Mouse (Mus musculus): ENCODE measurements around the gene Plcl1. TPM values are rescaled to one million over a fixed set of nuclear protein-coding genes. Genes with fewer than 3 reads are reported as not detected.
"Not testable (repeated sequence)": the region's sequence is repeated elsewhere in the genome, so short reads cannot be mapped to it uniquely, and the experiment has no call there.

Gene Plcl1
- total RNA-seq, 2 experiments from 2014 or later: 5.0 to 6.2 TPM

DNA sequence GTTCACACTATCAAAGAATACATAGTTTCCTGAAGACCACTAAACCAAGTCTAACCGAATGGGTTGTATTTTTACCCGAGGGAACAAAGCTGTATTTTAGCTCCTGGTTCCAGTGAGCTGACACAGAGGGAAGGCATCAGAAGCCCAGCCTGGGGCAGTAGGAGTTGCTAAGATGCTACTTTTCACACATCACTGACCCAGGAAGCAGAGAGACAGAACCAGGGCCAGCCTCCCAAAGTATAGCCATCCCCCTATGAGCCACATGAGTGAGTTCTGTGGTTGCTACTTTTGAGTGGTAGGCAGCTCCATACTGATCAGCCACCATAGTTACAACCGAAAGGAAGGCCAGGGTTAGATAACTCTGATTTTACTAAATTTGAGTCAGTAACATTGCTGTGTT, 106.4 kb downstream of the Plcl1 start:
- intact Hi-C loops (cut with DNase I): loop anchor here (5.0 kb wide), 1 partner anchor 105 kb away; the partner anchor contains the start of gene Plcl1
- no peak for DNase-seq

DNA sequence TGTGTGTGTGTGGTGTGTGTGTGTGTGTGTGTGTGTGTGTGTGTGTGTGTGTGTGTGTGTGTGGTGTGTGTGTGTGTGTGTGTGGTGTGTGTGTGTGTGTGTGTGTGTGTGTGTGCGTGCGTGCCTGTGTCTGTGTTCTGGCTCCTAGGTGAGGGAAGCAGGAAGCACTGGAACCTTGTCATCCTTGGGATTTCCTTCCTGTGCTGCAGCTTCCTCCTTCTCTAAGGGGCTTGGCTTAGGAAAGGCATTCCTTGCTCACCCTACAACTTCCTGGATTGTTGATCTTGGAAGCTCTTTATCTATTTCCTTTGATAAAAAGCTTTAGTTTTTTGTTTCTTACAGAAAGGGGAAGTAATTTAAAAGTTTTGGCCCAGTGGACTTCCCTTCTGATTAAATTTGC, 107.1 kb downstream of the Plcl1 start:
- DNase-seq: not testable (repeated sequence)
- intact Hi-C loops (cut with DNase I): loop anchor here (5.0 kb wide), 1 partner anchor 105 kb away; the partner anchor contains the start of gene Plcl1

DNA sequence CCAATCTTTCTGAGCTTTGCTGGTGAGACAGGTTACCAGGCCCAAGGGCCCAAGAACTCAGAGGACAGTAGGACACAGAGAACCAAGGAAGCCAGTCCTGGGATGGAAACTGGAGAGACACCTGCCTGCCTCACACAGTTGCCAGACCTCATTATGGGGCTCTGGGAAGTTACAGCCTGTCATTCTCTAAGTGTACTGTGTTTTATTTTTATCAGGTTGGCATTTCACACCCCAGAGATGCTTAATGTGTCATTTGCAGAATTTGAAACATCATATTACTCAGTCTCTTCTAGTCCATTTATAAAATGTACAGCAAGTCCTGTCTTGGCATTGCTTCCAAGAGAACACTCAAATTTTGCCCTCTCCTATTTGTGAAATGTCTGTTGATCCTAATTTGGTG, 111.5 kb downstream of the Plcl1 start:
- no peak for DNase-seq
- intact Hi-C loops (cut with DNase I): loop anchor here (5.0 kb wide), 1 partner anchor 215 kb away; no protein-coding TSS in a partner anchor

DNA sequence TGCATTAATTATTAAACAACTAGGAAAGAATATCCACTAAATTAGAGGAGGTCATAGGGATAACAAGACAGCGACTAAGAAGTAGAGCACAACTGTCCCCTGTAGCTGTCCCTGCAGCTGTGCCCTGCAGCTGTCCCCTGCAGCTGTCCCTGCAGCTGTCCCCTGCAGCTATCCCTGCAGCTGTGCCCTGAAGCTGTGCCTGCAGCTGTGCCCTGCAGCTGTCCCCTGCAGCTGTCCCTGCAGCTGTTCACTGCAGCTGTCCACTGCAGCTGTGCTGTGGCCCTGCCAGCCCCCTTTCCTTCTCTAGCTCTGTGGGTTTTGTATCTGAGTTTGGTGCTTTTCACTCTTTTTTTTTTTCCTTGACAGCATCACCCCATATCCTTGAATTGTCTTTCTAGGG, 118.2 kb downstream of the Plcl1 start:
- intact Hi-C loops (cut with DNase I): no loop called here
- DNase-seq: no peak

DNA sequence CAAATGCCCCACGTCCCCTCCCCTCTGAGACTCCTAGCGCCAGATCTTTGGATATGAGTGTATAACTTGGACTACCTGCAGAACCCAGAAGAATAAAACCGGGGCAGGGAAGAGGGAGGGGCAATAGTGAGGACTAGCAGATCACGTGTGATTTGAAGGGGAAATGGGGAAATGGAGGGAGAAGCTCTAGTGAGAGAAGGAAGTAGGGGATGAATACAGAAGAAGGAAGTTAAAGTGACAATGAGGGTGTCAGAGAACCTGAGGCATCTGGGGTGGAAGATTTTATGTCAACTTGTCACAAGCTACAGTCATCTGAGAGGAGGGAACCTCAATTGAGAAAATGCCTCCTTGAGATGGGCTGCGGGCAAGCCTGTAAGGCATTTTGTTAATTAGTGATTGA, 119.4 kb downstream of the Plcl1 start:
- no peak for DNase-seq
- intact Hi-C loops (cut with DNase I): no loop called here

DNA sequence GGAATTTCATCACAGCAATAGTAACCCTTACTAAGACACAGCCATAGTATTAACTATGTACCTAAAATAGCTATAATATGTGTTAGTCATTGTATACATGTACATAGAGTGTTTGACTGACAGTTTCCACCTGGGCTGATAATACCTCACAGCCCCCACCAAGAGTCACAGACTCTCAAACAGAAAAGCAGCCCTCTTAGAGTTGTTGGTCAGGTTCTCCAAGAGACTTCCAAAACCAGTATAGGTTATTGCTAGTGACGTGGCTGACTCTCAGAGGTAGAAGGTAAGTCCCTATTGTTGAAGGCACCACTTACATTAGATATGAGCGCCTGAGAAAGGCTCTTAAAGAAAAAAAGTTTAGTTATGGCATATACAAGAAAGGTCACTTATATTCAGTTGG, 120.0 kb downstream of the Plcl1 start:
- DNase-seq: no peak
- intact Hi-C loops (cut with DNase I): no loop called here

DNA sequence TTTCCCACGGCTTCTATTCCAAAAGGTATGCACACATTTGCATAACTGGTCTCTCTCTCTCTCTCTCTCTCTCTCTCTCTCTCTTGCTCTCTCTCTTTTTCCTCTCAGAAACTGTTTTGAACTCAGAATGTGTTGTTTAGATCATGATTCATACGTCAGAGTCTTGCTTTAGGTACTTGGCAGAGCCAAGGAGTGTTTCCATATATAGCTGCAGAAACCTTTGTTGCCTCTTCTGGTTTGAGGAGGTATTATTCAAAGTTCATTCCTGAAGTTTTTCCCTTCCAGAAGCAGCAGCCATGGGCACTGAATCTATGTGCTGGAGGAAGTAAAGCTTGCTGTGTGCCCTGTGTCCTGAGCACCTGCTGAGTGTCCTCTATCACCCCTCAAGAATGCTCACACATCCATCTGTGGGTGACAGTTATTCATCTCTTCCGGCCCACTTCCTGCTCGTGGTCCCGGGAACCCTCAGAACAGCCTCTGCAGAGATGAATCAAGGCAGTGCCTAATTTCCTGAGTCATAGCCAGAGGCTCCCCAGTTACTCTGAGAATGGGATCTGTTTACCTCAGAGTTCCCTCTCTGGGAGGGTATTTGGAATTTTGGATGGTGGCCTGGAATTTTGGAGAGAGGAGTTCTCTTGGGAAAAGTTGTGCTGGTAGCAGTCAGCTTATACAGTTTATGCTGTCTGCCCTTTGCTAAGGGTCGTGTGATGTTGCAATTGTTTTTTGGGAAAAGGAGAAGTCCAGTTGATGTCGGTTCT, 123.0 kb downstream of the Plcl1 start:
- intact Hi-C loops (cut with DNase I): no loop called here
- peak; percentile 38 to 44 for DNase-seq

DNA sequence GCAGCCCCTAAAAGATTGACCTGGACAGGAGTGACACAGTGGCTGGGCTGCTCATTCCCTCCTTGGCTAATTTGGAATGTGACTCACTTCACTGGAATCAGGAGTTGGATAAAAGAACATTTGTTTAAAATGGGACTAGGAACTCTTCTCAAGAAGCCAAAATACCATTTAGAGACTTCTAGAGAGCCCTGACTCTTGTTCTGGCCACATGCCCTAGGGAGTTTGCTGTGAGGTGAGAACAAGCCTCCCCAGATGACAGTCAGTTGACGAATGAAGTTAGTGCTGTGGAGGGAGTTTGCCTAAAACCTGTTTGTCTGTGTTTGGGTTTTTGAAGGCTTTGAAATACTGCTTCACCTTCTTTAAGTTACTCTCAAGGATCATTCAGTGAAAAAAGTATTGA, 128.1 kb downstream of the Plcl1 start:
- DNase-seq: peak in 1 of 2 experiments; percentile 15
- intact Hi-C loops (cut with DNase I): no loop called here

DNA sequence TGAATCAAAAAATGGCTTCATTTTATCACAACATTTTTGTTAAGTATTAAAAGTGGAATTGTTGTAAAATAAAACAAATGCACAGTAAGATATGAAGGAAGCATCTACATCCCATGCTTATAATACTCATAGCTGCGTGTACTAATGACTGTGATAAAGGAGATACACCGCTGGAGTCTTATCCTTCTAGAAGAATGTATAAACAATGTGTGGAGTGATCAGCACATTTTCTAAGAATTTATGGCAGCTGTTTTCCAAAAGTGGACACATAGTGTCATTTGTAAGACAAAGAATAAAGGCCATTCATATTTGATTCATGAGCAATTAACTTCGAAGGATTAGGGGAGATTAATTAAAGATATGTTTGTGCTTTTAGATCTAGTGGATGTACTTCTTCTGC, 148.7 kb downstream of the Plcl1 start:
- intact Hi-C loops (cut with DNase I): no loop called here
- DNase-seq: no peak

DNA sequence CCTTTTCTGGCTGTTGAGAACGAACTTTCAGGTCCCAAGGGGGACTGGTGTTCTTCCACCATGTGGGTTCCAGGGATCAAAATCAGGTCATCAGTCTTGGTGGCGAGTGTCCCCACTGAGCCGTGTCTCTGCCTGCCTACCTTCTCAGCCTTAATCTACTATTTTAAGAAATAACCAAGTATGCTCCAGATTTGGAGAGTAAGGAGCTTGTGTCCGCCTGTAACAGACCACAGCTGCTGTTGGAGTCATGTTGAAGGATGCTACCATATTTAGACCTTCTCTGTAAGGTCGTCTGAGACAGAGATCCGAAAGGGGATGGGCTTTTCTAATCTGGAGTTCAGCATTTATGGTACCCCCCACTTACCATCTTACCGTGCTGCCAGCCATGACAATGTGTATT, 152.2 kb downstream of the Plcl1 start:
- intact Hi-C loops (cut with DNase I): no loop called here
- DNase-seq: no peak

DNA sequence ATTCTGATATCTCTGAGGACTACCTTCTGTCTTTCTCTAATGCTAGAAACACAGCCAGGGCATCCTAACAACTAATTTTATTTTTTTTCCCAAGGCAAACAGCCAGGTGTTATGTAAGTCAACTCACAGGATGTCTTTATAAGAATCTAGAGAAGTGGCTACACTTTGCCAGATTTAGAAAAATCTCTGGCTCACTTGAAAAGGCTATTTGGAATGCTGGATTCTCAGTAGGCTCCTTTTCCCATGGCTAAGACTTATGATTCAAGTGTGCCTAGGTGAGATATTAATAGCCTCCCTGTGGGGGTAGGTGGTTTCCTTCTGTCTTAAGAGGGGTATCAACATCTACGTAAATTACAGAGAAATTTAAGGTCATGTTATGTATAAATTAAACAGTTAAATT, 152.7 kb downstream of the Plcl1 start:
- DNase-seq: no peak
- intact Hi-C loops (cut with DNase I): no loop called here

DNA sequence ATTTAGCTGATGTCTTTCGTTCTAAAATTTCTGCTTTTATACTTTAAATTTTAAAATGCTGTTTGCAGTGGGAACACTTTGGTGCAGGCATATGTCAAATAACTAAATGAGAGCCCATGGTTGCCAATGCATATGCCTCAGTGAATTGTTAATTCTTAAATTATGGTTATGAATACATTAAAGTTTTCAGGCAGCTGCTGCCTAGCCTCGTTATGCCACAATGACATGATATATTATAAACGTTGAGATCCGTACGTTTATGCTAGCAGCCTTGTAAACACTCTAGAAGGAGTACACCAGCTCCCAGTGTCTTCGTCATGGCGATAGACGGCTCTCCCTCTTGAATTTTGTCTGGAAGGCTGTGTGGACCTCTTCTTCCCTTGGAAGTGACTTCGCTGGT, 154.3 kb downstream of the Plcl1 start:
- DNase-seq: no peak
- intact Hi-C loops (cut with DNase I): no loop called here

DNA sequence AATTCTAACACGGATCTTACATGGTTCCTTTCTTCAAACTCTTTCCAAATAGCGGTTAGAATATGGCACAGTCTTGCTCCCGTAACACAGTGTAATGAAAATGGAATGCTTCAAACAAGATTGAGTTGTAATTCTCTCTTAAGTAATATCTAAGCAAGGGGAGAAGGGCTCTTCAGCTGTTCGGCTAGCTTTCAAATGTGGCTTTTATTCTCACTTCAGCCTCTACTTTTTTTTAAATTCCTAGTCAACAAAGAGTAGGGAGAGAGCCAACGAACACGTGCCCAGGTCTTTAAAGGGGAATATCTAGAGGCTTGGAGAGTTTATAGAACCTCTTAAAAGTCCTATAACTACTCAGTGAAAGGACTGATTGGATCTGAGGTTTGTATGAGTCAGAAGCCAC, 160.2 kb downstream of the Plcl1 start:
- intact Hi-C loops (cut with DNase I): no loop called here
- no peak for DNase-seq

DNA sequence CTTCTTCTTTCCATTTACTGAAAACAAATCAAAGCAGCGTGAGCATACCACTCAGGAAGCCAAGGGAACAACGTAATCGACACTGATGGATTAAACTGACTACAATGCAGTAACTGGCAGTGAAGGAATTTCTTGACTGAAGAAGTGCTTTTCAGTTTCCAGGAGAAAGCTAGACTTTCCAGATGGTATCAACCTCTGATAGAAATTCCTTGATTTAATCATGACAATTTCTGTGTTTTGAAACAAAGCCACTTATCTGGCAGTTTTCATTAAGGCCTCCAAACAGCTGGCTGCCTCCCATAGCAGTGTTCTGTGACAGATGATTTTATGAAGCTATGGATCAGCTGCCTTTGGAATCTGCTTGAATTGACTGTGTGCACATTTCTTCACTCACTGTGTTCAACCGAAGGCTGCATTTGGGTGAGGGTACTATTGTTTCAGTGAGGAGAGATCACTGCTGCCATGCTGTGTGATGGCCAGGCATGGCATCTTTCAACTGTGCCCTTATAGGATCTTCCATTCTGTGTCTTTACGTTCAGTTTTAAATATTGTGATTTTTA, 162.2 kb downstream of the Plcl1 start:
- intact Hi-C loops (cut with DNase I): no loop called here

DNA sequence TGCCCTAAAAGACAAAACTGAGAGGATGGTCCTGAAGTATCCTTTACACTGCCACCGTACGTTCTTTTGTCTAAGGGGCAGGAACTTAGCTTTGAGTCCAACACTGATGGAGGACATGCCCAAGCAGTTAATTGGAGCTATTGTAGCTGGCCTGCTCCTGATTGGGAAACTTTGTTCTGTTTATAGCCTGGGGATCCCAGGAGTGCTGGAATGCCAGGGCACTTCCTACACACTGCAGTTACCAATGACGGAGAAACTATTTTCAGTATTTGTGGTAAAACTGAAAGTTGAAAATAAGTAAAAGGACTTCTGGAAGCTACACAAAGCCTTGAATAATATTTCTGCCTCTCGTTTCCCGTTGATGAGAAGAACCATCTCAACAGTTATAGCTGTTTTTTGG, 164.5 kb downstream of the Plcl1 start:
- DNase-seq: no peak
- intact Hi-C loops (cut with DNase I): no loop called here

More for the DNA sequence above, 162.2 kb downstream of the Plcl1 start:
- no peak for DNase-seq

DNA sequence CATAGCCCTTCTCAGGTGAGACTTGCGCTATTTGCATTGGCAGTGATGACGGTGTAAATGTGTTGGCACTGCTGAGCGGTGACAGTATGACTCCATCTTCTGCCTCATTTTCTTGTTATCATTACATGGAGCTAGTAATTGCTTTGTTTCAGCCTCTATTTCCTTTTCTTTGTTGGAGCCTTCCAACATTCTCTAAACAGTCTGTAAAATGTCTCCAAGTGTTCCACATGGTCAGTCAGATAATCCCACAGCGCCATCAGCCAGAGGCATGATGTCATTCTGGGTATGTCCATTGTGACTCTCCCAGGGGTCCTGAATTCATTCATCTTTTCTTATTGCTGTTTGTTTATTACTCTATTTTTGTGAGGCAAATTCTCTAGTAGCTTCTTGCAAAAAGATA, 165.7 kb downstream of the Plcl1 start:
- intact Hi-C loops (cut with DNase I): no loop called here

DNA sequence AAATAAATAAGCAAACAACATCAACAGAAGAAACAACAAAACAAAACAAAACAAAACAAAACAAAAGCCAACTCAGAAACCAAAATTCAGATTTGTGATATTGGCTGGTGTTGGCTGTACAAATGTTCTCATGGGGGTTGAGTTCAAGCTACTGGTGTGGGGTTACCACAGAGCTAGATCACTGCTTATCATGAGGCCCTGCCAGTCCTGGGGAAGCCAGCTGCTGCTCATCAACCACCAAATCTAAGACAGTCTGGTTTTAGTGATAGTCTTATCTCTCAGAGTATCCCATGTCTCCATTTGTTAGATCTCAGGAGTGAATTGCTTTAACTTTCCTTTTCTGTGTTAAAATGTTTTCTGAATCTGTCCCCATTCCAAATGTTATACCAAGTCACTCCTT, 166.5 kb downstream of the Plcl1 start:
- DNase-seq: no peak
- intact Hi-C loops (cut with DNase I): no loop called here

More for the DNA sequence above, 165.7 kb downstream of the Plcl1 start:
- peak in 1 of 2 experiments; percentile 21 for DNase-seq

DNA sequence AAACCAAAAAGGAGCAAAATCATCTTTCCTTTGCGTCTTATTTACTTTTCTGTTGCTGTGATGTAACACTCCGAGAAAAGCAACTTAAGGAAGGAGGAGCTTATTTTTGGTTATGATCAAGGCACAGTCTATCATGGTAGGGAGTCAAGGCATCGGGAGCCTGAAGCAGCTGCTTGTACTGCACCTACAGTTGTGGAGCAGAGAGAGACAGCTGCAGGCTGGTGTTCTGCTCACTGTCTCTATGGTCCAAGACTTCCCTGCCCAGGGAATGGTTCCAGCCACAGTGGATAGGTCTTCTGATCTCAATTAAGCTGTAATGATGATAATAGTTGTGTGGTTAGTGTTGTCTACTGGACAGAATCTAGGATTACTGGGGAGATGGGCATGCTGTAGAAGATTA, 166.9 kb downstream of the Plcl1 start:
- intact Hi-C loops (cut with DNase I): no loop called here
- DNase-seq: no peak

DNA sequence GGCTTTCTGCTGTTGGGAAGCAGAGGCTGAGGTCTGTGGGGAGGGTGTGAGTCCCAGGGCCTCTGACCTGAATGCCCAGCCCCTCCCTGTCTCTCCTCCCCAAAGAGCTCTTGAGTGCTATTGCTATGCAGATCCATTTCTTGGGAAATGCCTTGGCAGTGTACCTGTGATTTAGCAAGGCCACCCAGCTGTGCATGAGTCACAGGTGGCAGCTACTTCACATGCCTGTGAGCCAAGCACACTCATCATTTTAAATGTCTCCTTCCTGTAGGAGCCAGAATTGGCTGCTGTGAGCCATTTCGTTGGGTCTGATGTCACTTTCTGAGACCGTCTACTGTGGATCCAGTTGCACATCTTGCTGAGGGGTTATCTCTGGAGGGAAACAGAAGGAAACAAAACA, 170.2 kb downstream of the Plcl1 start:
- DNase-seq: peak; percentile 30 to 42
- intact Hi-C loops (cut with DNase I): no loop called here

DNA sequence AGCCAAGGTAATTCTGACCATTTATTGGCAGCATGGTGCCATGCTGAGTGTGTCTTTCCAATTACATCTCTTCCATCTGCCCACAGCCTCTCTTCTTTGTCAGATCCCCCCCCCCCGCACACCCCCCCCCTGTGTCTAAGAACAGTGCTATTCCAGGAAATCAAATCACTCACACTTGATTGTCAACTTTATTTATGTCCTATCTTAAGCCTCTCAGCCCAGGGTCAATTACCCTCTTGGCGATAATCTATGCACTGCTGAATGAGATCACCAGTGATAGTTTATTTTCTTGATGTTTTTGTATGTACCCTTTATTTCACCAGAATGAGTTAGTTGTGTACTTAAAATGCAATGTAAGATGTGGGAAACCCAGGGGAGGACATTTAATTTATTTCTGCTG, 176.0 kb downstream of the Plcl1 start:
- no peak for DNase-seq
- intact Hi-C loops (cut with DNase I): loop anchor here (5.0 kb wide), 1 partner anchor 156 kb away; no protein-coding TSS in a partner anchor

DNA sequence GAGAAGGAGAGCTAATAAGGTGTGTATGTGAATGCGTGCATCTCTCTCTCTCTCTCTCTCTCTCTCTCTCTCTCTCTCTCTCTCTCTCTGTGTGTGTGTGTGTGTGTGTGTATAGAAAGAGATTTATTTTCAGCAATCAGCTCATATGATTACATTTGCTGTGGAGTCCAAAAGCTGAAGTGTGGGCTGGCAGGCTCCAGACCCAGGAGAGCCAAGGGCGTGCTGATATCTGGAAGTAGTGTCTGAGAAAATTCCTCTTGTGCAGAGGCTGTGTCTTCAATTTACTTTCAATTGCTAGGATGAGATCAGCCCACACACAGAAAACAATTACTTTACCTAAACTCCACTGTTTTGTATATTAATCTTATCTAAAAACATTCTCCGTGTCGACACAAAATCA, 179.7 kb downstream of the Plcl1 start:
- DNase-seq: peak; percentile 25 to 43

DNA sequence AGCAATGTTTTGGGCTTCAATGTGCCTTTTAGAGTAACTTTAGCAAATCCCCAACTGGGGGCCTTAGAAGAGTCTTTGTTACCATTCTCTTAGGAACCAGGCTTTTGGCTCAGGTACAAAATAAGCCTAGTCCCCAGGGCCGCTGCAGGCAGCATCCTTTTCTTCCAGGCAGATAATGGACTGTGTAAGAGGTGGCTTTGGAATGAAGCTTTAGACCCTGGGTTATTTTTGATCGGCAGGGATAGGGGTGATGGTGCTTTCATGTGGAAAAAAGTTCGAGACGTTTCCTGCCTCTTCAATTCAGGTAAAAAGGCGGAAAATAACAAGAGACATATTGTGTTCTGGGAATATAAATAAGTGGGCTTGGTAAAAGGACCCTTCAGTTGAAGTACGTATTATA, 182.4 kb downstream of the Plcl1 start:
- DNase-seq: no peak
- intact Hi-C loops (cut with DNase I): loop anchor here (5.0 kb wide), 1 partner anchor 181 kb away; the partner anchor contains the start of gene Plcl1

More for the DNA sequence above, 179.7 kb downstream of the Plcl1 start:
- intact Hi-C loops (cut with DNase I): loop anchor here (5.0 kb wide), 1 partner anchor 178 kb away; the partner anchor contains the start of gene Plcl1
